1 mouse cellular context compared by ENCODE assay signal in genomic region chr8:85080214-85080531, GRCm38 (mm10).
TF ChIP-seq lines count a peak whose summit lies in the region.

No protein-coding gene starts in this region.

TF ChIP-seq in CH12.LX, 34 proteins besides CTCF, POLR2A, EP300 and RAD21 (continued from another document):
- TF ChIP-seq ZKSCAN1 (IDR thresholded peaks at IDR 0.05; ENCODE audit: borderline replicate concordance, low read depth, low read length) = no peak
